12 mouse cellular contexts compared by ENCODE assay signal in the genomic region with DNA sequence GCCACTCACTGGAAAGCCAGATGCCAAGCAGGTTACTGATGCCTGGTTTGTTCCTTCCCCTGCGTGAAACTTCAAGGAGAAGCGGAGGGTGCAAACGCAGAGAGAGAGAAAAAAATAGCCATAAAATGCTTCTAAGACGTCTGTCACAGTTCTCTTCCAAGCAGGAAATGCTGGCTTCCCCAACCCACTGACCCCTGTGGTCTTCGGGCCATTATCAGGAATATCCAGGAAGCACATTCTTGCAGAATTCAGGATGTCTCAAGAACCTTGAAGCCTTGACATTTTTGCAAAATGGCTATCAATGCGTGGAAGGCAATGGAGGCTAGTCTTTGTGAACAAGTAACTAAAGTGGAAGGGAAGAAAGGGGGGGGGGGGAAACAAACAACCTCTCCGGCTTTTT.
DNase-seq lines count a peak whose midpoint lies in the region; ATAC-seq and TF ChIP-seq lines count a peak whose summit lies in the region.
"Had no signal": no experiment of that assay in that cellular context is flagged by ENCODE, and none has a peak within 500 bp of the region (broad histone marks: within the 10 kb centered on the region; RNA-seq: fewer than 3 reads in every experiment).

No protein-coding gene starts in this region.

- no peak for TF ChIP-seq CTCF in intestine, postnatal 0 days (IDR thresholded peaks at IDR 0.05; ENCODE audit: low read depth)

- H3K27ac ChIP-seq in intestine, embryonic 14.5 days (ENCODE audit: low read depth) = peak overlapping the region; percentile 47
- no peak overlapping the region; the same call in 1 of the 2 replicates for H3K27ac ChIP-seq in intestine, postnatal 0 days (ENCODE audit: low read depth, low read length)
- peak overlapping the region; percentile 89 for H3K27ac ChIP-seq in hindbrain, embryonic 13.5 days
- H3K27ac ChIP-seq in kidney, embryonic 14.5 days (ENCODE audit: low read depth, low read length) = peak overlapping the region; percentile 79
- peak overlapping the region; percentile 54 for H3K27ac ChIP-seq in neural tube, embryonic 15.5 days (replicated peaks)

- H3K4me2 ChIP-seq in intestine, embryonic 14.5 days (ENCODE audit: low read length) = no peak overlapping the region
- H3K4me2 ChIP-seq in intestine, postnatal 0 days (replicated peaks; ENCODE audit: low read depth) = no peak overlapping the region
- H3K4me2 ChIP-seq in hindbrain, embryonic 13.5 days = no peak overlapping the region
- peak overlapping the region; percentile 1; the same call in 1 of the 2 replicates for H3K4me2 ChIP-seq in kidney, embryonic 14.5 days (replicated peaks; ENCODE audit: low read depth, low read length)
- H3K4me2 ChIP-seq in neural tube, embryonic 15.5 days = peak overlapping the region; percentile 15; the same call in 1 of the 2 replicates

- H3K4me1 ChIP-seq in intestine, embryonic 14.5 days (replicated peaks; ENCODE audit: control insufficient read depth, insufficient read depth, low read length) = peaks cover 29% of the 10 kb centered on the region
- H3K4me1 ChIP-seq in intestine, postnatal 0 days (replicated peaks; ENCODE audit: control insufficient read depth, insufficient read depth, low read length) = peaks cover 3% of the 10 kb centered on the region; the same call in 1 of the 2 replicates
- H3K4me1 ChIP-seq in hindbrain, embryonic 13.5 days (replicated peaks) = peaks cover 44% of the 10 kb centered on the region
- H3K4me1 ChIP-seq in kidney, embryonic 14.5 days (ENCODE audit: control insufficient read depth, insufficient read depth, low read length) = peaks cover 42% of the 10 kb centered on the region
- H3K4me1 ChIP-seq in neural tube, embryonic 15.5 days = peaks cover 61% of the 10 kb centered on the region

- H3K9ac ChIP-seq in intestine, embryonic 14.5 days (ENCODE audit: low read length) = no peak overlapping the region
- H3K9ac ChIP-seq in intestine, postnatal 0 days (ENCODE audit: low read depth, low read length) = no peak overlapping the region
- no peak overlapping the region for H3K9ac ChIP-seq in hindbrain, embryonic 13.5 days
- H3K9ac ChIP-seq in kidney, embryonic 14.5 days (ENCODE audit: low read depth, low read length) = no peak overlapping the region
- no peak overlapping the region for H3K9ac ChIP-seq in neural tube, embryonic 15.5 days (replicated peaks)

- no peak for ATAC-seq in intestine, embryonic 14.5 days (replicated peaks; ENCODE audit: low FRiP score, low TSS enrichment, low read depth)
- no peak for ATAC-seq in intestine, postnatal 0 days
- no peak for ATAC-seq in hindbrain, embryonic 13.5 days (ENCODE audit: low FRiP score)
- no peak for ATAC-seq in kidney, embryonic 14.5 days (ENCODE audit: low FRiP score, low TSS enrichment)
- ATAC-seq in neural tube, embryonic 15.5 days (ENCODE audit: low FRiP score) = no peak
- ATAC-seq in cerebellum, adult (ENCODE audit: insufficient number of reproducible peaks, low FRiP score, low TSS enrichment) = no peak
- ATAC-seq: activated CD4-positive, CD25-positive, alpha-beta regulatory T cell, adult 4 months; lung, postnatal 0 days had no signal

- H3K9me3 ChIP-seq in intestine, embryonic 14.5 days (ENCODE audit: control insufficient read depth, low read length) = no peaks in the 10 kb centered on the region
- H3K9me3 ChIP-seq in intestine, postnatal 0 days (ENCODE audit: control insufficient read depth) = no peaks in the 10 kb centered on the region
- H3K9me3 ChIP-seq in hindbrain, embryonic 13.5 days = no peaks in the 10 kb centered on the region
- no peaks in the 10 kb centered on the region for H3K9me3 ChIP-seq in kidney, embryonic 14.5 days (ENCODE audit: control insufficient read depth, low read length)
- H3K9me3 ChIP-seq in neural tube, embryonic 15.5 days (replicated peaks) = no peaks in the 10 kb centered on the region

- H3K4me3 ChIP-seq in intestine, embryonic 14.5 days (ENCODE audit: low read depth, low read length) = no peak overlapping the region
- no peak overlapping the region for H3K4me3 ChIP-seq in intestine, postnatal 0 days (ENCODE audit: low read depth, low read length)
- no peak overlapping the region for H3K4me3 ChIP-seq in hindbrain, embryonic 13.5 days
- H3K4me3 ChIP-seq in kidney, embryonic 14.5 days (ENCODE audit: low read length) = no peak overlapping the region
- H3K4me3 ChIP-seq in neural tube, embryonic 15.5 days (replicated peaks) = no peak overlapping the region
- H3K4me3 ChIP-seq: erythroblast, embryonic 14.5 days had no signal

- 59% methylated on average over 7 of the region's 7 CpGs for WGBS in intestine, embryonic 14.5 days
- 62% methylated on average over 7 of the region's 7 CpGs for WGBS in intestine, postnatal 0 days
- 63% methylated on average over 7 of the region's 7 CpGs for WGBS in hindbrain, embryonic 13.5 days
- 18% methylated on average over 7 of the region's 7 CpGs for WGBS in kidney, embryonic 14.5 days
- WGBS in neural tube, embryonic 15.5 days = 13% methylated on average over 7 of the region's 7 CpGs

- no peaks in the 10 kb centered on the region for H3K36me3 ChIP-seq in intestine, embryonic 14.5 days (ENCODE audit: control insufficient read depth, insufficient read depth, low read length)
- H3K36me3 ChIP-seq in intestine, postnatal 0 days (ENCODE audit: control insufficient read depth, insufficient read depth) = no peaks in the 10 kb centered on the region
- no peaks in the 10 kb centered on the region for H3K36me3 ChIP-seq in hindbrain, embryonic 13.5 days
- no peaks in the 10 kb centered on the region for H3K36me3 ChIP-seq in kidney, embryonic 14.5 days (ENCODE audit: control insufficient read depth, insufficient read depth, low read length)
- H3K36me3 ChIP-seq in neural tube, embryonic 15.5 days = no peaks in the 10 kb centered on the region

- no peaks in the 10 kb centered on the region for H3K27me3 ChIP-seq in intestine, embryonic 14.5 days (replicated peaks; ENCODE audit: control insufficient read depth, insufficient read depth, low read length)
- no peaks in the 10 kb centered on the region for H3K27me3 ChIP-seq in intestine, postnatal 0 days (replicated peaks; ENCODE audit: control insufficient read depth, insufficient read depth, low read length)
- H3K27me3 ChIP-seq in hindbrain, embryonic 13.5 days = no peaks in the 10 kb centered on the region
- no peaks in the 10 kb centered on the region for H3K27me3 ChIP-seq in kidney, embryonic 14.5 days (ENCODE audit: control insufficient read depth, insufficient read depth, low read length)
- no peaks in the 10 kb centered on the region for H3K27me3 ChIP-seq in neural tube, embryonic 15.5 days (replicated peaks)

- DNase-seq in intestine, embryonic 14.5 days (ENCODE audit: low spot score) = no peak
- no peak for DNase-seq in thymus, postnatal 0 days (ENCODE audit: low spot score)
- DNase-seq: cerebellum, adult 8-10 months; thymus, postnatal 14 days had no signal

Comparison
In these comparisons a context has a peak if more than half of its experiments do, and no peak if none do; other contexts are left out.
1. H3K4me2 ChIP-seq: peak in kidney, embryonic 14.5 days (single experiment) and neural tube, embryonic 15.5 days (single experiment); none in intestine, embryonic 14.5 days (single experiment), intestine, postnatal 0 days (single experiment) and hindbrain, embryonic 13.5 days (single experiment).